Mouse (Mus musculus) induced T-regulatory cell, adult 2 months (primary cell): ENCODE measurements around the gene Ssc5d.
A peak's percentile ranks its signal among the peaks of the same experiment; 100 is the strongest.

Experiments used
- DNase-seq: peaks from one replicate; pipeline ENCODE4 v3.0.0-alpha.2; 2012; ENCODE audit warnings: low read depth

Ssc5d gene

DNA sequence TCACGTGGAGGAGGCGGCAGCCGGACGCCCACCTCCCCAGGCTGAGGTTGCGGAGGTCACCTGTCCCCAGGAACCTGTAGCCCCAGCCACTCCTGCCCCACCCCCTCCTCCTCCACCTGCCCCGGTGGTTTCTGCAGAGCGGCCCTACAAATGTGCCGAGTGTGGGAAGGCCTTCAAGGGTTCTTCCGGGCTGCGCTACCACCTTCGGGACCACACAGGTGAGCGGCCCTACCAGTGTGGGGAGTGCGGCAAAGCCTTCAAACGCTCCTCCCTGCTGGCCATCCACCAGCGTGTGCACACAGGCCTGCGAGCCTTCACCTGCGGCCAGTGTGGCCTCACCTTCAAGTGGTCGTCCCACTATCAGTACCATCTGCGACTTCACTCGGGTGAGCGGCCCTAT, 5.6 kb upstream of the Ssc5d start:
- DNase-seq, result no peak

DNA sequence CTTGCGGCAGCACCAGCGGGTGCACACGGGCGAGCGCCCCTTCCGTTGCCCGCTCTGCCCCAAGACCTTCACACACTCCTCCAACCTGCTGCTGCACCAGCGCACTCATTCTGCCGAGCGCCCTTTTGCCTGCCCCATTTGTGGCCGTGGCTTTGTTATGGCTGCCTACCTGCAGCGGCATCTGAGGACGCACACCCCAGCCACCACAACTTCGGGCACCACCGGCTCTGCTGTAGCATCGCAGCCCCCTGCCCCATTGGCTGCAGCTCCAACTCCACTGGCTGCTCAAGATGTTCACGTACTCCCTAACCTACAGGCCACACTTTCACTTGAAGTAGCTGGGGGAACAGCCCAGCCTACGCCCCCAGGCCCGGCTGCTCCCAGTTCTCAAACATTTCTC, 5.1 kb upstream of the Ssc5d start:
- DNase-seq, result no peak

DNA sequence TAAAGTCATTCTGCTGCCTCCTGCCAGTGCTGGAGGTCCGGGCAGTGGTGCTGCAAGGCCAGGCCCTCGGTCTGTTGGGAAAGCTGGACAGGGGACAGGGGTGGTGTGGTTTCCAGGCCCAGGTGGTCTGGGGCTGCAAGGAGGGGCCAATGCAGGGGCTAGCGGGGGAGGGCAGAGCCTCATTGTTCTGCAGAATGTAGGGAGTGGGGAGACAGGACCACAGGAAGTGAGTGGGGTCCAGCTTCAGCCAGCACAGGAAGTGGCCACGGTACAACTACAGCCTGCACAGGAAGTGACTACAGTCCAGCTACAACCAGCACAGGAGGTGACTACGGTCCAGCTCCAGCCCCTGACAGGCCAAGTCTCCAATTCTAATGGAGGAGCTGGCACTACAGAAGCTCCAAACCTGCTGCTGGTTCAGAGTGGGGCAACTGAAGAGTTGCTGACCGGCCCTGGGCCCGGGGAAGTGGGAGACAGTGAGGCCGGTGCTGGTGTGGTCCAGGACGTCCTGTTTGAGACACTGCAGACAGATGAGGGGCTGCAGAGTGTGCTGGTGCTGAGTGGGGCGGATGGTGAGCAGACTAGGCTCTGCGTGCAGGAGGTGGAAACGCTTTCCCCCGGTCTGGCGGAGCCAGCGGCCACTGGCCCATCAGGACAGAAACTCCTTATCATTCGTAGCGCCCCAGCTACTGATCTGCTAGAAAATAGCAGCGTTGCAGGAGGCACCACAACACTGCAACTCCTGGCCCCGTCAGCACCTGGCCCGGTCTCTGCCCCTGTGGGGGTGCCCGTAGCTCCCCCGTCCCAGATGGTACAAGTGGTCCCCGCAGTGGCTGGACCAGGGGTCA, 4.4 kb upstream of the Ssc5d start:
- no peak for DNase-seq

DNA sequence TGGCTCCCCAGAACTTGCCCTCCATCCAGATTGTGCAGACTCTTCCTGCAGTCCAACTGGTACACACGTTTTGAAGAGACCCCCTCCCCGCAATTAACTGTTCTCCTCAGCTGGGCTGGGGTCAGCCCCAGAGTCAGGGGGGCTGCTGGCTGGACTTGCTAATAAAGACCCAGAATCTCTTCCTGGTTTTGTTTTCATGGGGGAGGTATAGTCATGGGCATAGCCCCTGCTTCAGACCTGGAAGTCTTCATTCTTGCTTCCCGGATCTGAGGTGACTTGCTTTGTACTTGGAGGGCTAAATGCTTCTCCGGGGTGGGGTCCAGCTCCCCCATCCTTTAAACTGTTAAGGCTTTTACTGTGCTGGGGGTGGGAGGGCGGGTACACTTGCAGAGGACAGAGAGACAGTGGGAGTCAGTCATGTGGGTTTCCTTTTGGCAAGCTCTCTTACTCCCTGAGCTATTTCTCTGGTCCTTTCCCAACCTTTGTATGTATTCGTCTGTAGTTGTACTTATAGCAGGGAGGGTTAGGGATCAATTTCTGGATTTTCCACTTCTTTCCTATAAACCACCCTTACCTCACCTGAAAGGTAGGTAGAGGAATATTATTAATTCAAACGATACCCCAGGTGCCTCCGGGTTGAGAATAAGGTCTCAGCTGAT, 3.6 kb upstream of the Ssc5d start, which contains the start of gene Nat14:
Gene Nat14, plus strand, starts transcription at position 205 of the 659 bp plus-strand sequence.
- DNase-seq, result no peak

DNA sequence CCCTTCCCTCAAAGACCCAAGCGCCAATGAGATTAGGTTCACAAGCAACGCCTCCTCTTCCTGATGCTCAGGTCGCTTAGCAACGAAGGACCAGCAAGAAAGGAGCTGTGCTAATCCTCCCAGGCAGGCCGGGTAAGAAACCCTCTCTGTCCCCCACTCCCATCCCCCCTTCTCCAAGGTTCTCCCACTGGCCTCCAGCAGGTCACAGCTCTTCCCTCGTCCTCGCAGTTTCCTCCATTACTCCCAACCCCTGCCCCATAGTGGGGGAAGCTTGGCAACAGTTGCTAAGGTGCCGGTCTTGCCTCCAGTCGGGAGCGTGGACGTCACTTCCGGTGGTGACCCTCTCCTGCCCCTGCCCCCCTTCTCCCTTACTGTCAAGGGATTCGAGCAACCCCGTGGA, 3.1 kb upstream of the Ssc5d start:
- peak; percentile 73 for DNase-seq

DNA sequence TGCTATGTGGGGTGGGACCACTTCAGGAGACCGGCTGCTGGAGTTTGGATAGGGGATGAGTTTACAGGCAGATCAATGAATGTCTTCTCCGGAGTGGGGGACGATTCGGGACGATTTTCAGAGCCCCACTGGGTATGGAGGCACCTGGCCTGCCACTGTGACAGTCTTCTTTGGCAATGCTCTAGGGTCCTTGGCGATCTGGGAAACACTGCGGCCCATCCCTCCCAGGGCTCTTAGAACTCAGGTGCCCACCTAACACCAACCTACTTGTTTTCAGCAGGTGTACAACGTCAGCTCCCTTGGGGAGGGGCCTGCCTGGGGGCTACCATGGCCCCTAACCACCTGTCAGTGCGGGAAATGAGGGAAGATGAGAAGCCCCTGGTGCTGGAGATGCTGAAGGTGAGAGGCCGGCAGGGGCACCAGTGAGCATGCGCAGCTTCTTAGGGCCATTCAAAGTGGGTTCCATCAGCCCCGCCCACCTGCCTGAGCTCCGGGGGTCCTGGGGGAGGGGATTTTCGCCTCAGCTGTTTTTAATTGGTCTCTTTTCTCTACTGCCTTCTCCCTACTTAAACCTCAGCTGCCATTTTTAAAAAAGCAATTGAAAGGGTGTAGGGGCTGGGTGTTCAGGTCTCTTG, 2.5 kb upstream of the Ssc5d start:
- peak; percentile 47 for DNase-seq

DNA sequence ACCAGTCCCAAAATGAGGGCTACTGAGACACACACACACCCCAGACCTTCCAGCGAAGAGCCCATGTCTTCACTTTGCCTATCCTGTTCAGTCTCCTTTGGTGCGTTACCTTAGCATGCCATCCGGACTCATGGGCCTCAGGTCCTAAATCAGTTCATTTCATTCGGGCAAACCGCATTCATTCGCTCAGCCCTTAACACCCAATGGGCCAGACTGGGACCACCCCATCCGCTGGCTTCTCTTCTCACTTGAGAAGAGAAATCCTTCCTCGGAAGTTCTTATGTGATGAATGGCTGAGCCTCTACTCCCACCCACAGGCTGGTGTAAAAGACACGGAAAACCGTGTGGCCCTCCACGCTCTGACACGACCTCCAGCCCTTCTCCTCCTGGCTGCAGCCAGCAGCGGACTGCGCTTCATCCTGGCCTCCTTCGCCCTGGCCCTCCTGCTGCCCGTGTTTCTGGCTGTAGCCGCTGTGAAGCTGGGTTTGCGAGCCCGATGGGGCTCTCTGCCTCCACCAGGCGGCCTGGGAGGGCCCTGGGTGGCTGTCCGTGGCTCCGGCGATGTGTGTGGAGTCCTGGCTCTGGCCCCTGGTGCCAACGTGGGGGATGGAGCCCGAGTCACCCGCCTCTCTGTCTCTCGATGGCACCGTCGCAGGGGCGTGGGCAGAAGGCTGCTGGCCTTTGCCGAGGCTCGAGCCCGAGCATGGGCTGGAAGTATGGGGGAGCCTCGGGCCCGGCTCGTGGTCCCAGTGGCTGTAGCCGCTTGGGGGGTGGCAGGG, 1.8 kb upstream of the Ssc5d start:
- peak; percentile 35 for DNase-seq

DNA sequence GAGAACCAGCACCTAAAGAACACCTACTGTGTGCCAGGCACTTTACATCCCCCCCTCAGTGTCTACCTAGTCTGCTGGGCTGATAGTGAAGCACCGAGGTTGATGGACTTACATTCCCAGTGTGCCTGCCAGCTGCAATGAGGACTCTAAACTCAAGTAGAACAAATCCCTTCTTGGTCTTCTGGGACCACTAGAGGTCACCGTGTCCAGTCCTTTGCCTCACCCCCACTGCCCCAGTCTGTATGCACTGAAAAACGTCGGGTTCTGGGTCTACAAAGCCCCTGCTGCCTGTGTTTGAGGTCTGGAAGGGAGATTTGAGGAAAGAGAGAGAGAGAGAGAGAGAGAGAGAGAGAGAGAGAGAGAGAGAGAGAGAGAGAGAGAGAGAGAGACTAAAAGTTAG, 1.1 kb upstream of the Ssc5d start:
- no peak for DNase-seq

DNA sequence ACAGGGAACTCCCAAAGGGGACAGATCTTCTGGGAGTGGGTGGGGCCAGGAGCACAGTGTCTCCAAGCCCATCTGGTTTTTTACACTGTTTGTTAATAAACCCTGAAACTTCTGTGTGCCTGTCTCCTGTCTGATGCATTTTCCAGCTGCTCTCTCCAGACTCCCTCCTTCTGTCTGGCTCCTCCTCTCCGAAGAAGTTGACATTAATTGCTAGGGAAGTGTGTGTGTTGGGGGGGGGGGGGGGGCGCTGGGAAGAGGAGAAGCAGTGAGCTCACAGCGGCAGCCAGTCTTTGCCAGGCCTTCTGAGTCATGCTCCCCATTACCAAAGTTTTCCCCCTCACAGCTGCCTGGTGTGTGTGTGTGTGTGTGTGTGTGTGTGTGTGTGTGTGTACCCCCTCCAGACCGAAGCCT, 689 bp upstream of the Ssc5d start:
- no peak for DNase-seq

DNA sequence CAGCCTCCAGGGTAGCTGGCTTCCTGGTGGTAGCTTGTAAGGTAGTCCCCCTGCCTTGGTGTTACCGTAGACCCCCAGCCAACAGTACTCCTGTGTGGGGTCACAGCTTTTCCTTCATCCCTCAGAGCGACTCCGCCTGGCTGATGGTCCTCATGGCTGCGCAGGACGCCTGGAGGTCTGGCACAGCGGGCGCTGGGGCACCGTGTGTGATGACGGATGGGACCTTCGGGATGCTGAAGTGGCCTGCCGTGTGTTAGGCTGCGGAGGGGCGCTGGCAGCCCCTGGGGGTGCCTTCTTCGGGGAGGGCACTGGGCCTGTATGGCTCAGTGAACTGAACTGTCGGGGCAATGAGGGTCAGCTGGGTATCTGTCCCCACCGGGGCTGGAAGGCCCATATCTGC, 1.3 kb downstream of the Ssc5d start:
- DNase-seq, result no peak

DNA sequence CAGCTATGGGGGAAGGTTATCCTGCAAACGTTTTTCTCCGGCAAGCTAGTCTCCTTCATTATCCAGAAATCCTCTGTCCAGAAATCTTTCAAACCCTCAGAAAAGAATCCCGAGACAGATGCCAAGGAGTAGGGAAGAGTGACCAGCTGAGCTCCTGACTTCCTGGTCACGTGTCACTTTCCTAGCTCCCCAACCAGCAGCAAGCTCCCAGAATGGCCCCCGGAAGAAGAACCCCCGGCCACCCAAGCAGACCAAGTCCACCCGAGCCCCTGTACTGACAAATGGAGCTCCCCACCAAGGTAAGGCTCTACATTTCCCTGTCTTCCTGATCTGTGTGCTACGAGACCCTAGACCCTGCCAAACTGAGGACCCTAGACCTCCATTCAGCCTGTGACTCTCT, 2.1 kb downstream of the Ssc5d start:
- DNase-seq, result no peak

DNA sequence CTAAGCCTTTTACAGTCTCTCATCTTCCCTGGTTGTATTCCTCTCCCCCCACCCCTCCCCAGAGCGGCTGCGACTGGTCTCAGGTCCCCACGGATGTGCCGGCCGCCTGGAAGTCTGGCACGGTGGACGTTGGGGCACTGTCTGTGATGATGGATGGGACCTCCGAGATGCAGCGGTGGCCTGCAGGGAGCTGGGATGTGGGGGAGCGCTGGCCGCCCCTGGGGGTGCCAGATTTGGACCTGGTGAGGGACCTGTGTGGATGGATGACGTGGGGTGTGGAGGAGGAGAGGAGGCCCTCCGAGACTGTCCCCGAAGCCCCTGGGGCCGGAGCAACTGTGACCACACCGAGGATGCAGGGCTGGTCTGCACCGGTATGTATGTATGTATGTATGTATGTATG, 2.7 kb downstream of the Ssc5d start:
- DNase-seq, result no peak

DNA sequence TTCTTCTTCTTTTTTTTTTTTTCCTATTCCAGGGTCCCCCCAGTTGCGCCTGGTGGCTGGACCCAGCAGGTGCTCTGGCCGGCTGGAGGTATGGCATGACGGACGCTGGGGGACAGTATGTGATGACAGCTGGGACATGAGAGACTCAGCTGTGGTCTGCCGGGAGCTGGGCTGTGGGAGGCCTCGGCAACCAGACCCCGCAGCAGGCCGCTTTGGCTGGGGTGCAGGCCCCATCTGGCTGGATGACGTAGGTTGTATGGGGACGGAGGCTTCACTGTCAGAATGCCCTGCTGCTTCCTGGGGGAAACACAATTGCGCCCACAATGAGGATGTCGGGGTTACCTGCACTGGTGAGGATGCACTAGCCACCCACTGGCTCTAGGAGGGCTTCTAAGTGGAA, 7.5 kb downstream of the Ssc5d start:
- no peak for DNase-seq

DNA sequence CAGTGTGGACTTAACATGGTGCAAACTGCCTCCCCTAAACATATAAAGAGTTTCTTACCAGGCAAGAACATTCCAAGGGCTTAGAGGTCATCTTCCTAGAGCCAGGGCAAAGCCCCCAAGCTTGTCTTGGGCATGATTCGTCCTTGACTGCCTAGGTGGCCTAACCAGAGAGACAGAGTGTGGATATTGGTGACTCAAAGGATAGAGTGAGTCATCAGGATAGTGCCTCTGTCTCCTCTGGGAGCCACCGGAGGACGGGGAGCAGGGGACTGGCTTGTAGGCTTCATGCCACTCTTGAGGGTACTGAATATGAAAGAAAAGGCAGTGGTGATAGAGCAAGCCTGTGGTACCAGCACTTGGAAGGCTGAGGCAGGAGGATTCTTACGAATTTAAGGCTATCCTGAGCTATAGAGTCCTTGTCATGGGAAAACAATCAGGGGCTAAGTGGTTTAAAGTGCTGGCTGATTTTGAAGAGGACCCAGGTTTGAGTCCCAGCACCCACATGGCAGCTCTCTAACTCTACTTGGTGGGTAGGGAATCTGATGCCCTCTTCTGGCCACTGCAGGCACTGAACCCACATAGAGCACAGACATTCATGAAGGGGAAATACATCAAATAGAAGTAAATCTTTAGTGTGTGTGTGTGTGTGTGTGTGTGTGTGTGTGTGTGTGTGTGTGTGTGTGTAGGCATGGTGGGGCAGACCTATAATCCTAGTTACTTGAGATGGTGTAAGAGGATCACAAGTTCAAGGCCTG, 8.8 kb downstream of the Ssc5d start:
- DNase-seq, result no peak

DNA sequence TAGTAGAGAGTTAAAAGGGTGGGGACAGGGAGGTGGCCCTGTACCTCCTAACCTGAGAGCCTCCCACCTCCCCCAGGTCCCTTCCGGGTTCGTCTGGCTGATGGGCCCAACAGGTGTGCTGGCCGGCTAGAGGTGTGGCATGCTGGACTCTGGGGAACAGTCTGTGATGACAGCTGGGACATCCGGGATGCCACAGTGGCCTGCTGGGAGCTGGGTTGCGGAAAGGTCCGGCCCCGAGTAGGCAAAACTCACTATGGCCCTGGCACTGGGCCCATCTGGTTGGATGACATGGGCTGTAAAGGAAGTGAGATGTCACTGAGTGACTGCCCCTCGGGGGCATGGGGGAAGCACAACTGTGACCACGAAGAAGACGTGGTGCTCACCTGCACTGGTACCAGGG, 11.2 kb downstream of the Ssc5d start:
- DNase-seq, result no peak

DNA sequence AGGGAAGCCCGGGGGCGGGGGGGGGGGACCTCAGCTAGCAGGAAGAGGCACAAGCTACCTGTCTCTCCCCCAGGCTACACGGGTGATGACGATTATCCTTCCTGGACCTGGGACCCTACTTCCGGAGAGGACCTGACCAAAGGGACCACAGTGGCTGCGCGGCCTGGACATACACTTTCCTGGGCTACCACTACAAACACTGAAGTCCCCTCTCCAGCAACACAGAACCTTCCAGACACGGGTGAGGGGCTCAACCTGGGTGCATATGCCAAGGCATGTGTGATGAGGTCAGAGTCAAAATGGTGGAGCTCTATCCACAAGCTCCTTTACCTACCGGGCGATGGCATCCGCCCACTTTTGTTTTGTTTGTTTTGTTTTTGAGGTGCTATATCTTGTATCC, 11.8 kb downstream of the Ssc5d start:
- no peak for DNase-seq

DNA sequence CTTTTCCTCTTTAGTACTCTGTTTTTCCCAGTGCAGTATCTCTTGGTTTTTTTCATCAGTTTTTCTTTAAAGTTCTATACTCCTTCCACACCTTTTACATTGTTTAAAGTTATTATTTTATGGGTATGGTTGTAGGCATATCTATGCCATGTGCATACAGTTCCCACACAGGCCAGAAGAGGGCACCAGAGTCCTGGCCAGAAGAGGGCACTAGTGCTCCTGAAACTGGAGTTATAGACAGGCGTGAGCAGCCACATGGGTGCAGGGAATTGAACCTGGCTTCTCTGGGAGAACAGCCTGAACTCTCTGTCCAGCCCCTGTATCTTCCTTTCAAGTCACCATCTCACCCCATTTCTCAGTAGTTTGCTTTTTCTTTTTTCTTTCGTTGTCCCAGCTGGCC, 12.9 kb downstream of the Ssc5d start:
- DNase-seq, result peak; percentile 84

DNA sequence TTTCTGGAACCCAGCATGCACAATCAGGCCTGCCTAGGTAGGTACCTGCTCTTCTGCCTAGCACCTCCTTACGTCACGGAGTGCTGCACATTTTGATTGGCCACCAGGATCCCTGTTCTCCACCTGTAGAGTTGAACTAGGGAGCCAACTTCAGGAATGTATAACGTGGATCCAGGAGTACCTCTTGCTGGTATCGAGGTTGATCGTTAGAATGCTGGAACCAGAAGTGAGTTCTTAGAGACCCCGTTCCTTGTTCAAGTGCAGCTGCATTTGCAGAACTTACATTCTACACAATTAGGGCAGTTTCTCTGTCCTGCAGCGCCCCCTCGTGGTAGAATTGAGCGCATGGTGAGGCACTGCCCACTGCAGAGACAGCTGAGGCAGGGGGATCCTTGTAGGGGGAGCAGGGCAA, 14.5 kb downstream of the Ssc5d start:
- peak; percentile 93 for DNase-seq

DNA sequence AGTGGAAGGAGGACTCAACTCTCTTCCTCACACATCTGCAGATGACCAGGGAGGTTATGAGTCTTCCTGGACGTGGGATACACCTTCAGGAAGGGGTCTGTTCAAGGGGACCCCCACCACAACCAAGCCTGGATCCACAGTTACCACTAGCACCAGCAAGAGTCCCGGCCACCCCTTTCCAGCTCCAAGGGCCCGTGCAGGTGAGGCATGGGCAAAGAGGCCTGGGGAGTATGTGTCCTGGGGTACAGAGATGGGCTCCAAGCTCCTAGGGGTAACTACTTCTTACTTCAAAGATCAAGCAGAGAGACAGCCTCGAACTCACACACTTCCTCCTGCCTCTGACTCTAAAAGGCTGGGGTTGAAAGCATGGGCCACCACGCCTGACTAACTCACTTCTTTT, 17.1 kb downstream of the Ssc5d start:
- no peak for DNase-seq

DNA sequence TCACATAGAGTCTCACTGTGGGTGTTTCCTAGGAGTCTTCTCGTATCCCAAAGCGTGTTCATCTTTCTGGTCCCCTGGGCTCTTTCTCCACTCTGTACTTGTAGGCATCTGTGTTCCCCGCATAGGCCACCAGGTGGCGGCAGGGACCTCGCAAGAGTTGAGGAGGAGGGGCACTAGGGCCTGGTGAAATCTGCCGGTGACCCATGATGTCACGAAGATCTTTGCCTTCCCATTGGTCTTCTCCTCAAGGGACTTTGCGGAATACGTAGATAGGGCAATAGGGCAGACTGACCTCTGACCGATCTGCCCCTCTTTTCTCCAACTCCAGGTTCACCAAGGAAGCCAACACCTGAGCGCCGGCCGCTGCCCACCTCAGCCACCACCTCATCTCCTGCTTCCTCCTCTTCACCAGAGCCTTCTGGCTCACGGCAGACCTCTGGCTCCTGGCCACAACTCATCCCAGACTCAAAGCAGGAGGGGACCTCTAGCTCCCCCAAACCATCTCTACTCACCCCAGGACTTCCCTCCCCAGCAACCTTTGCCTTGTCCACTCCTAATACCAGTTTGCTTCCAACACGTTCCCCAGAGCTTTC, 17.7 kb downstream of the Ssc5d start:
- peak; percentile 98 for DNase-seq

DNA sequence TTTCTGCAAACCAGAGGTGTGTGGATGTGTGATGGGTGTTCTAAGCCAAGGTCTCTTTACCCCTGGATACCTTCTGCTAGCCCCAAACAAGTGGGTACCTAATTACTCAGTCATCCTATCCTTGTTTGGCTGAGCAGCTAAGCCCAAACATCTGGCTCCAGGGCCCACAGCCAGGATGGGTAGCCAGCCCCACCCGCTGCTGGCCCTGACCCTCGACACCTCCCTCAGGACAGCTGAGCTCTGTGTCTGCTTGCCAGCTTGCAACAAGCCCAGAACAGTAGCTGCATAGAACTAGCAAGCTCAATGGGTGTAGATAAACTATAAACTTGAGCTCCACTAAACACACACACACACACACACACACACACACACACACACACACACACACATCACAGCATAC, 22.3 kb downstream of the Ssc5d start:
- DNase-seq, result no peak
